Mouse (Mus musculus): ENCODE measurements around the gene Ap1g1. TPM values are rescaled to one million over a fixed set of nuclear protein-coding genes. Genes with fewer than 3 reads are reported as not detected.

Ap1g1 gene
- polyA plus RNA-seq, 1 experiment from 2014 or later = 32.7 TPM

DNA sequence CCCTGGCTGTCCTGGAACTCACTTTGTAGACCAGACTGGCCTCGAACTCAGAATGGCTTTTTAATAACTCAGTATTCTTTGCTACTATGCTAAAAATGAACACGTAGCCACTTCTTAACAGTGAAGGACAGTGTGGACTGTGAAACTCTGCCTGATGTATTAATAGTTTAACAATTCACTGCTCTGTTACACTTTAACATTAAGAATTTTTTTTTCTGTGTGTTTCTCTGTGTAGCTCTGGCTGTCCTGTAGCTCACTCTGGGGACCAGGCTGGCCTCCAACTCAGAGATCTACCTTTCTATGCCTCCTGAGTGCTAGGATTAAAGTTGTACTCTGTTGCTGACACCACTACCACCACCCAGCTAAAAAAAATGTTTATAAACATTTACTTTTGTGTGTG, 45.2 kb downstream of the Ap1g1 start:
- 87% methylated on average over 2 of the region's 2 CpGs for WGBS
- no peaks in the 10 kb centered on the region for H3K36me3 ChIP-seq (ENCODE audit: control insufficient read depth, insufficient read depth, low read length)
- H3K4me3 ChIP-seq (ENCODE audit: low read depth, low read length) = no peak overlapping the region
- no peak overlapping the region for H3K9ac ChIP-seq (ENCODE audit: low read depth, low read length)
- no peaks in the 10 kb centered on the region for H3K4me1 ChIP-seq (replicated peaks; ENCODE audit: control insufficient read depth, insufficient read depth, low read length)
- no peak overlapping the region for H3K4me2 ChIP-seq
- H3K9me3 ChIP-seq (ENCODE audit: control insufficient read depth, low read length) = no peaks in the 10 kb centered on the region
- H3K27ac ChIP-seq (ENCODE audit: low read depth, low read length) = no peak overlapping the region
- H3K27me3 ChIP-seq (replicated peaks; ENCODE audit: control insufficient read depth, insufficient read depth, low read length) = no peaks in the 10 kb centered on the region
- DNase-seq (ENCODE audit: low spot score) (no peak), ATAC-seq (replicated peaks; ENCODE audit: low FRiP score) (no peak)

DNA sequence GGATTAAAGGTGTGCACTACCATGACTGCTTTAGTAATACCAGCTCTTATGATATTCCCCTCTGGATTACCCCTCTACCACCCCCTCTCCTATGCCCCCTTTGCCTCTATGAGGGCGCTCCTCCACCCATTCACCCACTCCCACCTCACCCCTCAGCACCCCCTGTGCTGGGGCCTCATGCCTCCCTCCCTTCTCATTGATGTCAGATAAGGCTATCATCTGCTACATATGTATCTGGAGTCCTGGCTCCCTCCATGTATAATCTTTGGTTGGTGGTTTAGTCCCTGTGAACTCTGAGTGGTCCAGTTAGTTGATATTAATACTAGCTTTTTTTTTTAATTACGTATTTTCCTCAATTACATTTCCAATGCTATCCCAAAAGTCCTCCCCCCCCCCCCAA, 61.5 kb downstream of the Ap1g1 start:
- DNase-seq (ENCODE audit: low spot score) (peak; percentile 25), ATAC-seq (replicated peaks; ENCODE audit: low FRiP score) (peak; percentile 73)
- Histone ChIP-seq H3K27me3 (replicated peaks; ENCODE audit: control insufficient read depth, insufficient read depth, low read length) (no peaks in the 10 kb centered on the region), H3K9me3 (ENCODE audit: control insufficient read depth, low read length) (no peaks in the 10 kb centered on the region), H3K4me1 (replicated peaks; ENCODE audit: control insufficient read depth, insufficient read depth, low read length) (no peaks in the 10 kb centered on the region), H3K4me2 (no peak overlapping the region), H3K27ac (ENCODE audit: low read depth, low read length) (no peak overlapping the region), H3K9ac (ENCODE audit: low read depth, low read length) (no peak overlapping the region), H3K4me3 (ENCODE audit: low read depth, low read length) (no peak overlapping the region), H3K36me3 (ENCODE audit: control insufficient read depth, insufficient read depth, low read length) (peaks cover 21% of the 10 kb centered on the region; the same call in 1 of the 2 replicates)
- 89% methylated on average over 2 of the region's 2 CpGs for WGBS

DNA sequence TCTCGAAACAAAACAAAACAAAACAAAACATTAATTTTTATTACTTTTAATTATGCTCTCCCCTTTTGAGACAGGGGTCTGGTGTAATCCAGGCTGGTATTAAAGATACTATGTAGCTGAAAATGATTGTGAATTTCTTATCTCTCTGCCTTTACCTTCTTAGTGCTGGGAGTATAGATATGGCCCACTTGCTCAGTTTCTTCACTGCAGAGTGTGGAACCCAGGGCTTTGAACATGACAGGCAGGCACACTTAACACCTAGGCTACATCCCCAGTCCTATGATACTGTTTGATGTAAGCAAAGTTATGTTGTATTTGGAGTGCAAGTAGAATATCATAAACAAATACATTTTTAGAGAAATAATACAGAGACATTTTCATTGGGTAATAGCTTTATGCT, 64.1 kb downstream of the Ap1g1 start:
- no peaks in the 10 kb centered on the region for H3K27me3 ChIP-seq (replicated peaks; ENCODE audit: control insufficient read depth, insufficient read depth, low read length)
- ATAC-seq (replicated peaks; ENCODE audit: low FRiP score) = no peak; the same call in 1 of the 2 replicates
- H3K4me3 ChIP-seq (ENCODE audit: low read depth, low read length) = no peak overlapping the region
- H3K36me3 ChIP-seq (ENCODE audit: control insufficient read depth, insufficient read depth, low read length) = peaks cover 28% of the 10 kb centered on the region
- H3K9ac ChIP-seq (ENCODE audit: low read depth, low read length) = no peak overlapping the region
- no peaks in the 10 kb centered on the region for H3K9me3 ChIP-seq (ENCODE audit: control insufficient read depth, low read length)
- H3K4me2 ChIP-seq = no peak overlapping the region
- no peak for DNase-seq (ENCODE audit: low spot score)
- H3K4me1 ChIP-seq (replicated peaks; ENCODE audit: control insufficient read depth, insufficient read depth, low read length) = no peaks in the 10 kb centered on the region
- H3K27ac ChIP-seq (ENCODE audit: low read depth, low read length) = no peak overlapping the region
- WGBS = 97% methylated on average over 1 of the region's 1 CpGs

DNA sequence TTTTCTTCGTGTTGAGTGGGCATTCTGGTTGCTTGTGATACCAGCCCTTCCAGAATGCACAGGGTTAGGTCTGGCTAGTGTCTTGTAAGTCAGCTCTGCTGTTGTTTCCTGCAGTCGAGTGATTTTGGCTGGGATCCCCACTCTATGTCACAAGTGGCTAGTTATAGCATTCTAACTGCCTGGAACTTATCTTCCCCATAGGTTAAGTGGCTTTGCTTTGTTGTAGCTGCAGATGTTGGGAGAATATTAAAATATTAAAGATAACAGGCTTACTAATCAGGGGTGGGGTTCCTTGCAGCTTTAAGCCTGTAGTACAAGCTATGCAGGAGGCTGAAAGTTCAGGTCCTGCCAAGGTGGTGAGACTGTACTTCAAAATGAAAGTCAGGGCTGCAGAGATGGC, 69.5 kb downstream of the Ap1g1 start:
- Histone ChIP-seq H3K27ac (ENCODE audit: low read depth, low read length) (no peak overlapping the region), H3K9me3 (ENCODE audit: control insufficient read depth, low read length) (no peaks in the 10 kb centered on the region), H3K4me3 (ENCODE audit: low read depth, low read length) (no peak overlapping the region), H3K9ac (ENCODE audit: low read depth, low read length) (no peak overlapping the region), H3K36me3 (ENCODE audit: control insufficient read depth, insufficient read depth, low read length) (peaks cover 34% of the 10 kb centered on the region), H3K4me1 (replicated peaks; ENCODE audit: control insufficient read depth, insufficient read depth, low read length) (no peaks in the 10 kb centered on the region), H3K4me2 (no peak overlapping the region), H3K27me3 (replicated peaks; ENCODE audit: control insufficient read depth, insufficient read depth, low read length) (no peaks in the 10 kb centered on the region)
- 60% methylated on average over 2 of the region's 2 CpGs for WGBS
- peak; percentile 62 for ATAC-seq (replicated peaks; ENCODE audit: low FRiP score)
- no peak for DNase-seq (ENCODE audit: low spot score)

DNA sequence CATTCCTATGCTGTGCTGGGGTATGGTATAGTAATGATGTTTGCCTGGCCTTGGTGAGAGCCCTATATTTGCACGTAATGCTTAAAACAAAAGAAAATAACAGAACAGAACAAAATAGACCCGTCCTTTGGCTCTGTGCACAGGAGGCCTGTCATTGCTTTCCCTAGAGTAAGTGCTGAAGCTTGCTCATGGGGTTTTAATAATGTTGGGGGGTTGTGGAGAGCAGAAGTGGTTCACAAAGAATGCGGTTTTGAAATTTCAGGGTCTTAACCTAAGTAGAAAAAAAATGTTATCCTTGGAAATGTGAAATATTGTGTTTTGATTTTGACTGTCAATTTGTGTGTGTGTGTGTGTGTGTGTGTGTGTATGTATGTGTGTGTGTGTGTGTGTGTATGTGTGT, 70.6 kb downstream of the Ap1g1 start:
- DNase-seq (ENCODE audit: low spot score) (no peak), ATAC-seq (replicated peaks; ENCODE audit: low FRiP score) (no peak)
- Histone ChIP-seq H3K9ac (ENCODE audit: low read depth, low read length) (no peak overlapping the region), H3K4me1 (replicated peaks; ENCODE audit: control insufficient read depth, insufficient read depth, low read length) (no peaks in the 10 kb centered on the region), H3K4me2 (no peak overlapping the region), H3K36me3 (ENCODE audit: control insufficient read depth, insufficient read depth, low read length) (peaks cover 25% of the 10 kb centered on the region), H3K27ac (ENCODE audit: low read depth, low read length) (no peak overlapping the region), H3K27me3 (replicated peaks; ENCODE audit: control insufficient read depth, insufficient read depth, low read length) (no peaks in the 10 kb centered on the region), H3K4me3 (ENCODE audit: low read depth, low read length) (no peak overlapping the region), H3K9me3 (ENCODE audit: control insufficient read depth, low read length) (no peaks in the 10 kb centered on the region)
- WGBS = 94% methylated on average over 3 of the region's 3 CpGs

DNA sequence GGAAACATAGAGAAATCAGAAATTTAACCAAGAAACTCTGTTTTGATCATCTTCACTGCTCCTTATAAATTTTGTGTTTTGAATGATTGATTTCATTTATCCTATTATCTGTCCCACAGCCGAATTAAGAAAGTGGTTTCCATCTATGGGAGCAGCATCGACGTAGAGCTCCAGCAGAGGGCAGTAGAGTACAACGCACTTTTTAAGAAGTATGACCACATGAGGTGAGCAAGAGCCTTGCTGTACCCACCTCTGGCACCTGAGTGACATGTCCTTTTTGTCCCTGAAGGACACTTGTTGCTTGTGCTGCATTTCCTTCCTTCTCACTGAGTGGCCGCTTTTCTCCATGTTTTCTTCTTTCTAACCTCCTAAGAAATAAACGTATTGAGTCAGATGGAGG, 75.1 kb downstream of the Ap1g1 start:
- Histone ChIP-seq H3K27ac (ENCODE audit: low read depth, low read length) (no peak overlapping the region), H3K4me1 (replicated peaks; ENCODE audit: control insufficient read depth, insufficient read depth, low read length) (no peaks in the 10 kb centered on the region), H3K4me2 (no peak overlapping the region), H3K27me3 (replicated peaks; ENCODE audit: control insufficient read depth, insufficient read depth, low read length) (no peaks in the 10 kb centered on the region), H3K4me3 (ENCODE audit: low read depth, low read length) (no peak overlapping the region), H3K36me3 (ENCODE audit: control insufficient read depth, insufficient read depth, low read length) (peaks cover 29% of the 10 kb centered on the region; the same call in 1 of the 2 replicates), H3K9me3 (ENCODE audit: control insufficient read depth, low read length) (no peaks in the 10 kb centered on the region), H3K9ac (ENCODE audit: low read depth, low read length) (no peak overlapping the region)
- peak; percentile 32 for DNase-seq (ENCODE audit: low spot score)
- 0 out of 2 replicates have a peak, but pooled peaks have one; percentile 53 for ATAC-seq (replicated peaks; ENCODE audit: low FRiP score)
- 43% methylated on average over 6 of the region's 6 CpGs for WGBS

DNA sequence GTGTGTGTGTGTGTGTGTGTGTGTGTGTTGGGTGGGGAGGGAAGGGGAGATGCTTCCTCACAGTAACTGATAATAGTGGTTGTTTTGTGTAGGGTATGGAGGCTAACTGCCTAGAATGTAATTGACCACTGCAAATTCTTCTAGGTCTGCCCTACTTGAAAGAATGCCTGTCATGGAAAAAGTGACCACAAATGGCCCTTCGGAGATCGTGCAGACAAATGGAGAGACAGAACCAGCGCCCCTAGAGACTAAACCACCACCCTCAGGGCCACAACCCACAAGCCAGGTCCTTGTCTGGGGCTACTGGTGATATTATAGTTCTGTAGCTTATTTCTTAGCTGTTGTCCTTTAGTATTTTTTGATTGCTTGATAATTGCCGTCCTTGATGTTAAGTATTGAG, 76.2 kb downstream of the Ap1g1 start:
- Histone ChIP-seq H3K4me1 (replicated peaks; ENCODE audit: control insufficient read depth, insufficient read depth, low read length) (no peaks in the 10 kb centered on the region), H3K9me3 (ENCODE audit: control insufficient read depth, low read length) (no peaks in the 10 kb centered on the region), H3K9ac (ENCODE audit: low read depth, low read length) (no peak overlapping the region), H3K36me3 (ENCODE audit: control insufficient read depth, insufficient read depth, low read length) (peaks cover 28% of the 10 kb centered on the region; the same call in 1 of the 2 replicates), H3K27me3 (replicated peaks; ENCODE audit: control insufficient read depth, insufficient read depth, low read length) (no peaks in the 10 kb centered on the region), H3K4me3 (ENCODE audit: low read depth, low read length) (no peak overlapping the region), H3K27ac (ENCODE audit: low read depth, low read length) (no peak overlapping the region), H3K4me2 (no peak overlapping the region)
- DNase-seq (ENCODE audit: low spot score) (no peak), ATAC-seq (replicated peaks; ENCODE audit: low FRiP score) (no peak)
- WGBS = 89% methylated on average over 4 of the region's 4 CpGs

DNA sequence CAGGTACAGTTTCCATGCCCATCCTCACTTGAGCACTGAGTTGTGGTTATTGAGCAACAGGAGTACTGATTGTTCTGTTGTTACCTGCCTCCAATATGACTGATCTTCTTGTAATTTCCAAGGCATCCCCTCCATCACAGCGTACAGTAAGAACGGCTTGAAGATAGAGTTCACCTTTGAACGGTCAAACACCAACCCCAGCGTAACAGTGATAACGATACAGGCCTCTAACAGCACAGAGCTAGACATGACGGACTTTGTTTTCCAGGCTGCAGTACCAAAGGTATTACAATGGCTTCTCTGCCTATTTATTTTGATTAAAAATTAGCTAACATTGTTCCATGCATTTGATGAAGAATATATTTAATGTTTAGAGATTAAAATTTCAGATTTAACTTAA, 77.1 kb downstream of the Ap1g1 start:
- Histone ChIP-seq H3K9me3 (ENCODE audit: control insufficient read depth, low read length) (no peaks in the 10 kb centered on the region), H3K27ac (ENCODE audit: low read depth, low read length) (no peak overlapping the region), H3K4me3 (ENCODE audit: low read depth, low read length) (no peak overlapping the region), H3K4me1 (replicated peaks; ENCODE audit: control insufficient read depth, insufficient read depth, low read length) (no peaks in the 10 kb centered on the region), H3K36me3 (ENCODE audit: control insufficient read depth, insufficient read depth, low read length) (peaks cover 27% of the 10 kb centered on the region; the same call in 1 of the 2 replicates), H3K9ac (ENCODE audit: low read depth, low read length) (no peak overlapping the region), H3K27me3 (replicated peaks; ENCODE audit: control insufficient read depth, insufficient read depth, low read length) (no peaks in the 10 kb centered on the region), H3K4me2 (no peak overlapping the region)
- no peak for DNase-seq (ENCODE audit: low spot score)
- ATAC-seq (replicated peaks; ENCODE audit: low FRiP score) = no peak
- 95% methylated on average over 6 of the region's 6 CpGs for WGBS

DNA sequence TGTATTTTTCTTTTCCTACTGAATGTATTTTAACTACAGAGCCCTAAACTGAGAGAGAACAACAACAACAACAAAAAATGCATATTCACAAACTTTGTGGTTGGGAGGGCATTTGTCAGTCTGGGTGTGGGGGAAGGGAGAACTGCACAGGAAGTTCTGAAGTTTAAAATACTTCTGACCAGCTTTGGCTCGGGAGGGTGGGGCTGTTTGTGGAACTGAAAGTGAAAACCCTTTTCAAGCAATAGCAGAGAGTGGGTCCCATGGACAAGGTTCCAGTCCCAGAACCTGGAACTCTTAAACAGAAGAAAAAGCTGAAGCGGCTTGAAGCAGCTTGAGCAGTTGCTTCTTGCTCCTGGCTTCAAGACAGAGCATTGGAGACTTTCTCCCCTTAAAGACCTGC, 85.0 kb downstream of the Ap1g1 start:
- peaks cover 13% of the 10 kb centered on the region; the same call in 1 of the 2 replicates for H3K36me3 ChIP-seq (ENCODE audit: control insufficient read depth, insufficient read depth, low read length)
- H3K9ac ChIP-seq (ENCODE audit: low read depth, low read length) = peak overlapping the region; percentile 28; the same call in 1 of the 2 replicates
- ATAC-seq (replicated peaks; ENCODE audit: low FRiP score) (no peak), DNase-seq (ENCODE audit: low spot score) (no peak)
- no peak overlapping the region for H3K4me3 ChIP-seq (ENCODE audit: low read depth, low read length)
- no peaks in the 10 kb centered on the region for H3K9me3 ChIP-seq (ENCODE audit: control insufficient read depth, low read length)
- peak overlapping the region; percentile 43 for H3K4me2 ChIP-seq
- peaks cover 37% of the 10 kb centered on the region for H3K4me1 ChIP-seq (replicated peaks; ENCODE audit: control insufficient read depth, insufficient read depth, low read length)
- H3K27ac ChIP-seq (ENCODE audit: low read depth, low read length) = peak overlapping the region; percentile 94
- WGBS = 54% methylated on average over 2 of the region's 2 CpGs
- no peaks in the 10 kb centered on the region for H3K27me3 ChIP-seq (replicated peaks; ENCODE audit: control insufficient read depth, insufficient read depth, low read length)
